Mouse (Mus musculus) thymus, postnatal 0 days (tissue): ENCODE data around the gene Plp1. TPM values are rescaled to one million over a fixed set of nuclear protein-coding genes. Genes with fewer than 3 reads are reported as not detected.

ENCODE experiments used
- DNase-seq: peaks from one replicate; pipeline ENCODE4 v3.0.0-alpha.2; 2015; ENCODE audit warnings: low spot score
- polyA plus RNA-seq: library from polyadenylated mRNA; unstranded; fragments of >200 nt; fragmentation: Nextera tagmentation; extraction: Ambion mirVana; gene quantifications from 2 replicates; pipeline ENCODE4 v1.2.1, GENCODE M21; 2015

The Plp1 gene
- 0.73 and 0.75 TPM in 2 replicates for polyA plus RNA-seq

DNA sequence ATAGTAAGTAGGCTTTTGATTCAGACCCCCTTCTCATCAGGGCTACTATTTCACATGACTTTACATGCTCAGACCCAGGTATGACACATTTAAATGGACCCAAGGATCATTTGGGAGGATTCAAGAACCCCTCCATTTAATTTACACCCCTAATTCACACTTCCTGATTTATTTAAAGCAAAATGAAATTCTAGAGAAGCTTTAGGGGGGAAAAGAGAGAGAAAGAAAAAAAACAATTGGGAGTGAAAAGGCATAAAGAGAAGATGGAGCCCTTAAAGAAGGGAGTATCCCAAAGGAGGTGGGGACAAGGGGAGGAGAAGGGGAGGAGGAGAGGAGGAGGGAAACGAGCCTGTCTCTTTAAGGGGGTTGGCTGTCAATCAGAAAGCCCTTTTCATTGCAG is at the start of gene Plp1:
Plp1 (plus strand) TSS at position 301 of the 400 bp plus-strand sequence.
- DNase-seq = no peak

DNA sequence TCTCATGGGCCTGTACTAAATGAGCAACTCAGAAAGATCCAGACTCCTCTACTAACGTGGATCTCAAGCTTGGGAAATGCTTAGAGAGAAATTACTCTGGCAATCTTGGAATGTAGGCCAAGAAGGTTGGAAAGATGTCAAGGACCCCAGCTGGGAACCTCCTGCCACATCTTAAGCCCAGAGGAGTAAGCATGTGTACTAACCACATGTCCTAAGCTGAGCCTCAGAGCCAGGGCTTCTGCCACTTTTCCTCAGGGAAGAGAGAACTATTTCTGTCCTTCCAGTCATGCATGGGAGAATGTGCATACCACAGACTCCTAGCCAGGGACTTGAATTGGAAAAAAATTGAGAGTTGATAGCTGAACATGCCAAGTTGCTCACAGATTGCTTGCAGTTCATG is 49.4 kb upstream of the Plp1 start:
- DNase-seq = no peak

DNA sequence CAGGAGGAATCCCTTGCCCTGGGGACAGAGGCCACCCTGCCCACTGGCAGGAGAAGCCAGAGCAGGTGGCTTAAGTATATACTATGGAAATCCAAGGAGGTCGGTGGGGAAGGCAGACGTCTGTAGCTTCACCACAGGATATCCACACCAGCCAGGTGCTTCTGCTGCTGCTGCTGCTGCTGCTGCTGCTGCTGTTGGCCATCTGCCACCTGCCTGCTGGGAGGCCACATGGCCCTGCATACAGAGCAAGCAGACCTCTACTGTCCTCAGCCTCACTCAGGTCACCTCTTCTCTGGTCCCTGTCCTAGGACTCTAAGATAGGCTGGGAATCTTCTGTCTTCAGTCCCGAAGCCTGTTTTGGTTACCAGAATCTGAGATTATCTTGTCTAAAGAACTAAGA is 44.4 kb upstream of the Plp1 start:
- DNase-seq = no peak

DNA sequence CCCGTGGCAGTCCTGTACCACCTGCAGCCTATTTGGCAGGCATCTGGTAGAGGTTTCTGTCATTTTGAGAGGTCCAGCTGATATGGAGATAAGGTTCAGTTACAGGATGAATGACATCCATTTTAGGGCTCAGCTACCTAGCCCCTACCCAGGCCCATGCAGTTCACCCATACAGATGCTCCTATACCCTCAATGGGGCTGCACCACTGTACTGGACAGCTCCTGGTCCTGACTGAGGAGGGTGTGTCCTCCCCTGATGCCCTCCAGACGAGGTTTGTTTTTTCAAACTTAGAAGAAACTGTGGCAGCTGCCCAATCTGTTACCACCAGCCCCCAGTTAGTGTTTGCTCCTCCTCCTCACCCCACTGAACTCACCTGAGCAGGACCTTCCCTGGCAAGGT is 43.2 kb upstream of the Plp1 start:
- DNase-seq = no peak

DNA sequence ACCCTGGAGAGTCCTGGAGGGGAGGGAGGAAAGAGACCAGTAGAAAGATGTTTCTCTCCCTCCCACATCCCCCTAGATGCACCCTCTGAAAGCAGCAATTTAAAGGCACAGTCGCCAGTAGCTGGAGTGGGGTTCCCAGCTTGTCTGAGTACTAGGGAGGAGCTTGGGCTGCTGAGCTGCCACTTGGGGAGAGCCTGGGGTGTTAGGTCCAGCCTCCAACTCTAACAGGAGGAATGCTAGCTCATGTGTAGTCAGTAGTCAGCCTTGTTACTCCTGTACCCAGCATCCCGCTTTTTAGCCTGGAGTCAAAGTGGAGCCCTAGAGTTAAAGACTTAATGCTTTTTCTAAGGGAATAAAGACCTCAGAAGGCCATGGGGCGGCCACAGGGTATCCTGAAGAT is 42.4 kb upstream of the Plp1 start, which contains the start of gene Glra4:
Glra4 (minus strand) TSS at position 101 of the 400 bp plus-strand sequence.
- no peak for DNase-seq

DNA sequence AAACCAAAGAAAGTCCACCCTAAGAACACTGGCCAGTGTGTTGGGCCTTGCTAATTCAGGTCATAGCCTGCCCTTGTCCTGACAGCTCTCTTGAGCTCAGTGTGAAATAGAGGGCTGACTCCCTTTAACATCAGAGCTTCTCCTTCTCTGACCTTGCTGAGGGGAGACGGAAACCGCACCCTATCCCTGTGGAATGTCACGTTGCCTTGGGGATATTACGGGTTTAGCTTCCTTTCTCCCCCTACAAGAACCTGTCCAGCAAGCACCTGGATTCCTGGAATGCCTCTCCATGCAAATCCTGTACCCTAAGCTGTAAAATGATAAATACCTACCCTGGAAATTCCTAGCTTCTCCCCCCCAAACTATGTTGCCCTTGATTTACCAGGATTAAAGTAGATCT is 33.0 kb upstream of the Plp1 start:
- no peak for DNase-seq

DNA sequence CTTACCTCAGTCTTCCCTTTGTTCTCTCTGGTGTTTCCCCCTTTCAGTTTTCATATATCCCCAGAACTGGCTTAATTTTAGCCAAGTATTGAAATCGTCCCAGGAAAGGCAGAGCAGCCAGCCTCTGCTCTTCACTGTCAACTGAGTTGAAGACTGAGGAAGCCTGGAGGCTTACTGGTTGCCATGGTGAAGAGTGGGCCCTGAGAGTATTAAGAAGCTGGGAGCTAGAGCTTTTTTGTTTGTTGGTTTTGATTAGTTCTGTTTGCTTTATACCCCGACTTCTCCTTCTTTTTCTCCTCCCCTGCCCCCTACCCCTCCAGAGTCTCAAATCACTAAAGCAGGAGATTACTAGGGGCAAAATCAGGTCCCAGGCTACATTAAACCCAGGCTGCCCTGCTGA is 25.2 kb upstream of the Plp1 start:
- no peak for DNase-seq

DNA sequence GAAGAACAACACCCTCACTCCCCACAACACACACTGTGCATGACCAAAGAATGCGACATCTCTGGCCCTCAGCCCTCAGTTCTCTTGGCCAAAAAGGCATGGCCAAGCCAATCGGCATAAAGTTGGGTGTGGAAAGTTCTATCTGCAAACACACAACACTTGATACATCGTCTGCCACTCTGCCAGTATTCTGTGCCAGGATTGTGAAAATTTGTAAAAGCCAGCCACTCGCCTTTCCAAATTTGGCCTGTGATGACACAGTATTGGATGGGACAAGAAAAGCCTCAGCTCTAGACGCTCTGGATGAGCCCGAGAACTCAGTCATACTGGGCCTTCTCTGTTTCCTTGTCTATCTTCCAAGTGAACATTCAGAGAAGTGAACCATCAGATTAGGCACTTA is 2.7 kb upstream of the Plp1 start:
- DNase-seq = no peak

DNA sequence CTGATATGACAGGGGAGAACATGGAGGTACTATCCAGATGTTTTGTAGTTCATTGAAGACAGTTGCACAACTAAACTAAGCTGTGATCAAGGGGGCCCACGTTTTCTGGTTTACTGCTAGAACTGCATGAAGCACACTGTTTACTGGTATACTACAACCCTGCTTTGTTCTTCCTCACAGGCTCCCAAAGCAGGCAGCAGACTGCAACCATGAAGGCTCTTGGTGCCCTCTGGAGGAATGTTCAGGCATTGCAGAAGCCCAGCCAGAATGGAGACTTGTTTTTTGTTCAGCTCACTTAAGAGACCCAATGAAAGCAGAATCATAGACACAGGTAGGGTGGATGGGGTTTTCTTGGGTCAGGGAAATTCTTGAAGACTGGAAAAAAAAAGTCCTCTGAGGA is 2.2 kb upstream of the Plp1 start:
- DNase-seq = peak; percentile 62

DNA sequence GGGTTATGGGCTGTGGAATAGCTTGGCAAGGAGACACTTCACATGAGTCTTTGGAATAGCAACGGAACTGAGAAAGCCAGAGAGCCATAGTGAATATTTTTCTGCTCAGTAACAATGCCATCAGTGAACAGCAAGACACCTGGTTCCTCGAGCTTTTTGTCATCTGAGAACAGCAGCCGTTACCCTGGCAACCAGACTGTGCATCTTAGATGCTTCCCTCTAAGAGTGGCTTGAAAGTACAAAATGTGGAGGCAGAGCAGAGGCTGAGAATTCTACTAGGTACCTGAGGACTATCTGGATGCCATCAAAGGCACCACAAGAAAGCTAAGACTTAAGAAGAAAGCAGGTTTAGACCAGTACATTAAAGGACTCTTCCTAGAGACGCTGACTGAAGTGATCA is 2.5 kb downstream of the Plp1 start:
- DNase-seq = no peak

DNA sequence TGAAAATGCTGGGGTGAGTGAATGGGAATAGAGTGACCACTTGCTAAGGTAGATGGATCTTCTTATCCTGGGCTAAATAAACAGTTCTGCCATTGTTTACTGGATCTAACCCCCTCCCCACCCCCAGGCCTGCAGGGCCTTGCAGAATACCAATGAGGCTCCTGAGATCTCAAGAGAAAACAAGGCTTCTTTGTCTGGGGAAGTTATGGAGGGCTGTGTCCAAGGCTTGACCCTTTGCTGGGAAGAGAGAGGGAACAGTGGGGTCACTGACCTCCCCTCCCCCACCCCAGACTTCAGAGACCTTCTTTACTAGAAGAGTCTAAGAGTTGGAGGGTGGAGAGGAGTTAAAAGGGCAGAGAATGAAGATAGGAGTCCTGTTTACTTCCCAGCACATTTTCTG is 6.1 kb downstream of the Plp1 start:
- DNase-seq = no peak

DNA sequence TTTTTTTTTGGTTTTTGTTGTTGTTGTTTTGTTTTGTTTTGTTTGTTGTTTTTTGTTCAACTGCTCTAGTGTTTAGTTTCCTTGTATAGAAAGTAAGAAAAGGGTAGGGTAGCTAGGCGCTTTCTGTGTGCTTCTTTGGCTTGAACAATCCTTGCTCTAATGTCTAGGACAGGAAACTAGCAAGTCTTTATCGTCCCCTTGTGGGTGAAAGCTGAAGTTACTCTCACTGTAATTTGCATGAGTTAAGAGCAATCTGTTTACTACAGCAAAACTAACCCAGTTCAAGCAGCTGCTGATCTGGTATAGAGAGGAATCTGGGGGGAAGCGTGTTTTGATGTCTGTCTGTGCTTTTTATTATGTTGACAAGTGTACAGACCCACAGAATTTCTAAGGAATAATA is 27.8 kb downstream of the Plp1 start:
- peak; percentile 8 for DNase-seq

DNA sequence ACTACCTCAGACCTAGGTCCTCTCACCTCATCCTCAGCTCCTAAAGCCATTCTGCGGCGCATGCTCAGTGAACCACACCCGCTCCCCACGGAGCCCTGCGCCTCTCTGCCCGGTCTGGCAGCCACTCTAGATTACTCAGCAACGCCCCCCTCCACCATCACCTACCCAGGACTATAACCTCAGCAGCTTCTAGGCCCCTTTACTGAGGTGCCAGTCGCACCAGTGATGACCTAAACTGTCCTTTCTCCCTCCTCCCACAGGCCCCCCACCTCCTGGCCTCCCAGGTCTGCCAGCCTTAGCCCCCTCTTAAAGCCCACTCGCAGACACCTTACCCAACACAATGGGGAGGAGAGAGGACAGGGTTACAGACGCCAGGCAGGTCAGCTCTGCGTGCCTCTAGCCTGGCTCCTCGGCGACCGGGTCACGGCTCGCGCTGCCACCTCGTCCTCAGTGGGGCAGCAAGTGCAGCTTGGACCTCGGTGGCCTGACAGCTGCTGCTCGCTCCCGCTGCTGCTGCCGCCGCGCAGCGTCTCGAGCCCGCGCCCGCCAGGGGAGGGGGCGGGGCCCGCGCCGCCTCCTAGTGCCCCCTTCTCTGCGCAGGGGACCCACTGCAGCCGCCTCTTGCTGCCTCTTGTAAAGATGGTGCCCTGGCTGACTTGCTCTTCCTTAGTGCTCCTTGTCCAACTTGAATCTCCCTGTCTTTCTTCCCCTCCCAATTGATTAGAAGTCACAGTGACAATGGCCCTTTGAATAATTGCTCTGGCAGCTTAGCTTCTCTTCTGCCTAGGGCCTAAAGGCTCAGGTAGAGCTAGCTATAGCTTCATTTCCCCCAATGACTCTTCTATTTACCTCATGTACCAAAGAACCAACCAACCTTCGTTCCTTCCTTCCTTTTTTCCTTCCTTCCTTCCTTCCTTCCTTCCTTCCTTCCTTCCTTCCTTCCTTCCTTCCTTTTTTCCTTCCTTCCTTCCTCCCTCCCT is 45.9 kb downstream of the Plp1 start, which contains the start of gene Rab9b:
Rab9b (minus strand) TSS at position 695 of the 980 bp plus-strand sequence.
- DNase-seq = peak; percentile 2

Other genes starting within 250 kb of the Plp1 start
- gene Tceal3, start 231.8 kb upstream of the Plp1 start, polyA plus RNA-seq = 0.20 and 0.33 TPM in 2 replicates
- 0.66 and 0.73 TPM in 2 replicates for gene Tceal1, start 114.7 kb upstream of the Plp1 start, polyA plus RNA-seq
- gene Morf4l2, start 79.0 kb upstream of the Plp1 start, polyA plus RNA-seq = 243 and 259 TPM in 2 replicates
- gene Glra4, start 42.5 kb upstream of the Plp1 start, polyA plus RNA-seq = not detected in 2 replicates
- not detected in 2 replicates for gene Rab9b, start 46.1 kb downstream of the Plp1 start, polyA plus RNA-seq
- not detected in 2 replicates for gene H2bfm, start 104.7 kb downstream of the Plp1 start, polyA plus RNA-seq
- gene Tmsb15b2, start 152.8 kb downstream of the Plp1 start, polyA plus RNA-seq = 61.3 and 62.1 TPM in 2 replicates
- 4.0 and 9.2 TPM in 2 replicates for gene Tmsb15l, start 154.2 kb downstream of the Plp1 start, polyA plus RNA-seq
- gene Tmsb15b1, start 154.2 kb downstream of the Plp1 start, polyA plus RNA-seq = 47.4 and 55.3 TPM in 2 replicates
- 2.7 and 3.5 TPM in 2 replicates for gene Zcchc18, start 170.5 kb downstream of the Plp1 start, polyA plus RNA-seq
- gene Slc25a53, start 215.6 kb downstream of the Plp1 start, polyA plus RNA-seq = 12.1 and 12.3 TPM in 2 replicates
- 3.7 and 4.0 TPM in 2 replicates for gene Fam199x, start 226.9 kb downstream of the Plp1 start, polyA plus RNA-seq